Mouse (Mus musculus): ENCODE measurements around the gene Ccdc137.

- no peak; the same call in 1 of the 2 replicates for TF ChIP-seq CTCF (IDR thresholded peaks at IDR 0.05; ENCODE audit: low read depth)
- TF ChIP-seq EP300 (IDR thresholded peaks at IDR 0.05; ENCODE audit: low read depth) = no peak
Measured at GRCm38 (mm10) chr11:120467051-120467735, 9.3 kb downstream of the Ccdc137 start, which contains the start of gene Arl16.

Data from liver, postnatal 0 days (tissue).